Mouse (Mus musculus) midbrain, embryonic 10.5 days (tissue): Measurements from ENCODE around the gene Lpar4. TPM values are rescaled to one million over a fixed set of nuclear protein-coding genes. Genes with fewer than 3 reads are reported as not detected.

Experiments used
- DNase-seq: peaks from one replicate; pipeline ENCODE4 v3.0.0-alpha.2; 2017; ENCODE audit warnings: low spot score
- H3K27ac ChIP-seq: fragments of 300-500 bp; sonication (generic); replicated peaks from 2 replicates; pipeline ENCODE4 v1.5.1; 2016; ENCODE audit warnings: mild to moderate bottlenecking
- H3K27me3 ChIP-seq: fragments of 300-500 bp; sonication (generic); 2 replicates; pipeline ENCODE4 v1.6.1; 2016; ENCODE audit warnings: low read depth, mild to moderate bottlenecking; ENCODE audit not compliant: poor library complexity, severe bottlenecking
- H3K36me3 ChIP-seq: fragments of 300-500 bp; sonication (generic); 2 replicates; pipeline ENCODE4 v1.6.1; 2016; ENCODE audit warnings: mild to moderate bottlenecking, moderate library complexity
- H3K4me1 ChIP-seq: fragments of 300-500 bp; sonication (generic); 2 replicates; pipeline ENCODE4 v1.6.1; 2016
- H3K4me3 ChIP-seq: fragments of 300-500 bp; sonication (generic); 2 replicates; pipeline ENCODE4 v1.5.1; 2016; ENCODE audit warnings: mild to moderate bottlenecking, moderate library complexity
- H3K9me3 ChIP-seq: fragments of 300-500 bp; sonication (generic); replicated peaks from 2 replicates; pipeline ENCODE4 v1.6.1; 2016; ENCODE audit warnings: mild to moderate bottlenecking
- WGBS: fragments of 180-500 bp; shearing (Covaris S2); methylation state at CpG from one replicate; pipeline ENCODE4 v1.1.7; 2016; 5-methylcytosine and 5-hydroxymethylcytosine counted together
- polyA plus RNA-seq: library from polyadenylated mRNA; unstranded; fragments of >200 nt; fragmentation: Nextera tagmentation; extraction: Ambion mirVana; gene quantifications from 2 replicates; pipeline ENCODE4 v1.2.1, GENCODE M21; 2016

The Lpar4 gene
- polyA plus RNA-seq = 11.5 and 12.8 TPM in 2 replicates

GRCm38 (mm10) chrX:106920175-106920827 lies at the start of gene Lpar4:
Lpar4 (plus strand) TSS chrX:106920625.
- Histone ChIP-seq H3K27me3 (peaks cover 56% of the 10 kb centered on the region), H3K4me3 (peak within 1 kb of the TSS; percentile 52), H3K36me3 (0 out of 2 replicates have a peak, but pooled peaks cover 3% of the 10 kb centered on the region), H3K4me1 (peaks cover 10% of the 10 kb centered on the region; the same call in 1 of the 2 replicates), H3K27ac (peak within 1 kb of the TSS; percentile 84), H3K9me3 (no peaks in the 10 kb centered on the region)
- DNase-seq = peak; percentile 72
- WGBS = 10% methylated on average over 11 of the region's 11 CpGs

GRCm38 (mm10) chrX:106871426-106871825 lies 49.0 kb upstream of the Lpar4 start:
- H3K36me3 ChIP-seq = no peaks in the 10 kb centered on the region
- no peak overlapping the region for H3K4me3 ChIP-seq
- peaks cover 54% of the 10 kb centered on the region for H3K27me3 ChIP-seq
- no peaks in the 10 kb centered on the region for H3K9me3 ChIP-seq
- no peaks in the 10 kb centered on the region for H3K4me1 ChIP-seq
- WGBS = 72% methylated on average over 3 of the region's 3 CpGs
- H3K27ac ChIP-seq = no peak overlapping the region
- DNase-seq = no peak

- H3K9me3 ChIP-seq = no peaks in the 10 kb centered on the region
- WGBS = 38% methylated on average over 3 of the region's 3 CpGs
- DNase-seq = no peak
- no peaks in the 10 kb centered on the region for H3K36me3 ChIP-seq
- H3K27ac ChIP-seq = no peak overlapping the region
- H3K27me3 ChIP-seq = peaks cover 54% of the 10 kb centered on the region
- no peak overlapping the region for H3K4me3 ChIP-seq
- H3K4me1 ChIP-seq = no peaks in the 10 kb centered on the region
These were observed 48.5 kb upstream of the Lpar4 start for GRCm38 (mm10) chrX:106871894-106872293.

- WGBS = 69% methylated on average over 4 of the region's 4 CpGs
- H3K27me3 ChIP-seq = peaks cover 54% of the 10 kb centered on the region
- no peaks in the 10 kb centered on the region for H3K4me1 ChIP-seq
- H3K27ac ChIP-seq = no peak overlapping the region
- DNase-seq = no peak
- no peak overlapping the region for H3K4me3 ChIP-seq
- no peaks in the 10 kb centered on the region for H3K36me3 ChIP-seq
- no peaks in the 10 kb centered on the region for H3K9me3 ChIP-seq
These were observed 48.1 kb upstream of the Lpar4 start for GRCm38 (mm10) chrX:106872315-106872714.

GRCm38 (mm10) chrX:106897707-106898275 lies 22.6 kb upstream of the Lpar4 start:
- DNase-seq = no peak
- 79% methylated on average over 2 of the region's 2 CpGs for WGBS
- no peak overlapping the region for H3K27ac ChIP-seq

GRCm38 (mm10) chrX:106920828-106921619 lies 599 bp downstream of the Lpar4 start:
- Histone ChIP-seq H3K4me1 (peaks cover 10% of the 10 kb centered on the region; the same call in 1 of the 2 replicates), H3K27me3 (peaks cover 56% of the 10 kb centered on the region), H3K4me3 (peak overlapping the region; percentile 52), H3K9me3 (no peaks in the 10 kb centered on the region), H3K36me3 (peaks cover 7% of the 10 kb centered on the region; the same call in 1 of the 2 replicates), H3K27ac (peak overlapping the region; percentile 84)
- WGBS = 14% methylated on average over 9 of the region's 9 CpGs
- no peak for DNase-seq

More at GRCm38 (mm10) chrX:106897707-106898275, 22.6 kb upstream of the Lpar4 start:
- Histone ChIP-seq H3K9me3 (no peaks in the 10 kb centered on the region), H3K4me1 (no peaks in the 10 kb centered on the region), H3K27me3 (peaks cover 31% of the 10 kb centered on the region), H3K36me3 (no peaks in the 10 kb centered on the region), H3K4me3 (no peak overlapping the region)

- Histone ChIP-seq H3K9me3 (no peaks in the 10 kb centered on the region), H3K36me3 (peaks cover 7% of the 10 kb centered on the region; the same call in 1 of the 2 replicates), H3K4me1 (peaks cover 6% of the 10 kb centered on the region; the same call in 1 of the 2 replicates), H3K4me3 (no peak overlapping the region), H3K27me3 (peaks cover 51% of the 10 kb centered on the region), H3K27ac (no peak overlapping the region)
- no peak for DNase-seq
These were observed 4.1 kb downstream of the Lpar4 start for GRCm38 (mm10) chrX:106924572-106924971.

- no peaks in the 10 kb centered on the region for H3K4me1 ChIP-seq
- no peaks in the 10 kb centered on the region for H3K36me3 ChIP-seq
- H3K9me3 ChIP-seq = no peaks in the 10 kb centered on the region
- no peak for DNase-seq
- no peak overlapping the region for H3K4me3 ChIP-seq
- no peak overlapping the region for H3K27ac ChIP-seq
- WGBS = 80% methylated on average over 3 of the region's 3 CpGs
- peaks cover 54% of the 10 kb centered on the region for H3K27me3 ChIP-seq
These were observed 18.9 kb downstream of the Lpar4 start for GRCm38 (mm10) chrX:106939326-106939725.

- WGBS = 60% methylated on average over 1 of the region's 1 CpGs
- H3K9me3 ChIP-seq = no peaks in the 10 kb centered on the region
- peak overlapping the region; percentile 38 for H3K27ac ChIP-seq
- H3K36me3 ChIP-seq = no peaks in the 10 kb centered on the region
- peak; percentile 14 for DNase-seq
- no peak overlapping the region for H3K4me3 ChIP-seq
- H3K4me1 ChIP-seq = peaks cover 16% of the 10 kb centered on the region
- peaks cover 60% of the 10 kb centered on the region for H3K27me3 ChIP-seq
These were observed 30.1 kb downstream of the Lpar4 start for GRCm38 (mm10) chrX:106950558-106950957.

- Histone ChIP-seq H3K4me3 (no peak overlapping the region), H3K4me1 (peaks cover 16% of the 10 kb centered on the region), H3K27ac (no peak overlapping the region), H3K9me3 (no peaks in the 10 kb centered on the region), H3K36me3 (no peaks in the 10 kb centered on the region), H3K27me3 (peaks cover 60% of the 10 kb centered on the region)
- DNase-seq = no peak
- WGBS = 13% methylated on average over 2 of the region's 2 CpGs
These were observed 30.6 kb downstream of the Lpar4 start for GRCm38 (mm10) chrX:106951016-106951415.

- H3K4me1 ChIP-seq = peaks cover 16% of the 10 kb centered on the region
- DNase-seq = no peak
- no peak overlapping the region for H3K4me3 ChIP-seq
- no peak overlapping the region for H3K27ac ChIP-seq
- 84% methylated on average over 1 of the region's 1 CpGs for WGBS
- peaks cover 46% of the 10 kb centered on the region for H3K27me3 ChIP-seq
- H3K36me3 ChIP-seq = no peaks in the 10 kb centered on the region
- H3K9me3 ChIP-seq = no peaks in the 10 kb centered on the region
These were observed 33.4 kb downstream of the Lpar4 start for GRCm38 (mm10) chrX:106953840-106954239.

GRCm38 (mm10) chrX:106962233-106962632 lies 41.8 kb downstream of the Lpar4 start:
- Histone ChIP-seq H3K4me3 (no peak overlapping the region), H3K27ac (no peak overlapping the region), H3K9me3 (no peaks in the 10 kb centered on the region), H3K4me1 (no peaks in the 10 kb centered on the region), H3K27me3 (peaks cover 16% of the 10 kb centered on the region), H3K36me3 (no peaks in the 10 kb centered on the region)
- 84% methylated on average over 2 of the region's 2 CpGs for WGBS
- DNase-seq = no peak
